Mouse (Mus musculus) heart, embryonic 15.5 days (tissue): ENCODE measurements at regions not wholly inside any gene's neighbourhood (a gene's known extent, or its start where the extent isn't known, plus 50 kb on each side); places are given as distances from the start of the nearest gene placed in this dataset.
"Not testable (repeated sequence)": the region's sequence is repeated elsewhere in the genome, so short reads cannot be mapped to it uniquely, and the experiment has no call there.

Source experiments
- ATAC-seq: fragments of 200-750 bp; cut with Nextera tagmentation; replicated peaks from 2 replicates; pipeline ENCODE4 v1.8.0; 2017; ENCODE audit warnings: low read depth, moderate TSS enrichment; ENCODE audit not compliant: insufficient number of reproducible peaks, insufficient read depth, low FRiP score
- H3K27ac ChIP-seq: fragments of 300-500 bp; sonication (generic); 2 replicates; pipeline ENCODE4 v1.5.1; 2015; ENCODE audit warnings: mild to moderate bottlenecking, inconsistent platforms
- H3K27me3 ChIP-seq: fragments of 300-500 bp; sonication (generic); 2 replicates; pipeline ENCODE4 v1.6.1; 2015; ENCODE audit warnings: inconsistent platforms
- H3K36me3 ChIP-seq: fragments of 300-500 bp; sonication (generic); 2 replicates; pipeline ENCODE4 v1.6.1; 2015; ENCODE audit warnings: mild to moderate bottlenecking, inconsistent platforms
- H3K4me1 ChIP-seq: fragments of 300-500 bp; sonication (generic); replicated peaks from 2 replicates; pipeline ENCODE4 v1.6.1; 2015; ENCODE audit warnings: inconsistent platforms
- H3K4me2 ChIP-seq: fragments of 300-500 bp; sonication (generic); 2 replicates; pipeline ENCODE4 v1.6.1; 2015; ENCODE audit warnings: inconsistent platforms, mild to moderate bottlenecking, moderate library complexity
- H3K4me3 ChIP-seq: fragments of 300-500 bp; sonication (generic); 2 replicates; pipeline ENCODE4 v1.5.1; 2015; ENCODE audit warnings: mild to moderate bottlenecking, inconsistent platforms
- H3K9ac ChIP-seq: fragments of 300-500 bp; sonication (generic); 2 replicates; pipeline ENCODE4 v1.6.1; 2015; ENCODE audit warnings: mild to moderate bottlenecking, inconsistent platforms
- H3K9me3 ChIP-seq: fragments of 300-500 bp; sonication (generic); replicated peaks from 2 replicates; pipeline ENCODE4 v1.6.1; 2016; ENCODE audit warnings: inconsistent platforms
- WGBS: fragments of 180-500 bp; shearing (Covaris S2); methylation state at CpG from one replicate; pipeline ENCODE4 v1.1.7; 2015; ENCODE audit warnings: mixed read lengths; 5-methylcytosine and 5-hydroxymethylcytosine counted together

- no peak for ATAC-seq
- Histone ChIP-seq H3K4me1 (peaks cover 17% of the 10 kb centered on the region; the same call in 1 of the 2 replicates), H3K27ac (no peak overlapping the region), H3K9ac (no peak overlapping the region), H3K4me3 (no peak overlapping the region), H3K4me2 (no peak overlapping the region), H3K27me3 (no peaks in the 10 kb centered on the region), H3K9me3 (no peaks in the 10 kb centered on the region), H3K36me3 (no peaks in the 10 kb centered on the region)
- 53% methylated on average over 3 of the region's 3 CpGs for WGBS
Observed at GRCm38 (mm10) chr15:3909471-3909870, 69.9 kb downstream of the Fbxo4 start.

- Histone ChIP-seq H3K27me3 (no peaks in the 10 kb centered on the region), H3K27ac (no peak overlapping the region), H3K4me1 (peaks cover 17% of the 10 kb centered on the region; the same call in 1 of the 2 replicates), H3K9ac (no peak overlapping the region), H3K36me3 (no peaks in the 10 kb centered on the region), H3K4me2 (no peak overlapping the region), H3K4me3 (no peak overlapping the region), H3K9me3 (no peaks in the 10 kb centered on the region)
- no peak for ATAC-seq
- WGBS, result 17% methylated on average over 2 of the region's 2 CpGs
Observed at GRCm38 (mm10) chr15:3908721-3909120, 70.7 kb downstream of the Fbxo4 start.

DNA sequence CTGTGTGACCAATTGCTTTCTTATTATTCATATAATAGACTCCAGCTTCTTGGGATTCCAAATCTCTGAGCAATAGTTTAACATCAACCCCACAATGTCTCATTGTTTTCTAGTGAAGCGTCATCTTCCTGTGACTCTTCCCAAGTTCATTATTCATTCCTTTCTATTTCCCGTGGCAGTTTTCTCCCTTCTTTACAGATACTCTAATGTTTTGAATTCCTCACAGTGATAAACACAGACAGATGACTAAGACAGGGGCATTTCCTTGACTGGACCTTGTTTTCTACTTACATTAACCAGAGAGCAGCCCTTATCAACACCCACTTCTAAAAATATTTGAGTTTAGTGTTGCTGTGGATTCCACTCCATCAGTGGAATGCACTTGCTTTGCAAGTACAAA is 73.8 kb downstream of the Fbxo4 start:
- no peaks in the 10 kb centered on the region for H3K9me3 ChIP-seq
- peak; percentile 60; the same call in 1 of the 2 replicates for ATAC-seq
- 13% methylated on average over 2 of the region's 2 CpGs for WGBS
- no peaks in the 10 kb centered on the region for H3K36me3 ChIP-seq
- H3K27ac ChIP-seq, result peak overlapping the region; percentile 56
- H3K9ac ChIP-seq, result no peak overlapping the region
- no peaks in the 10 kb centered on the region for H3K27me3 ChIP-seq
- H3K4me3 ChIP-seq, result no peak overlapping the region
- peaks cover 17% of the 10 kb centered on the region; the same call in 1 of the 2 replicates for H3K4me1 ChIP-seq
- H3K4me2 ChIP-seq, result peak overlapping the region; percentile 18; the same call in 1 of the 2 replicates

DNA sequence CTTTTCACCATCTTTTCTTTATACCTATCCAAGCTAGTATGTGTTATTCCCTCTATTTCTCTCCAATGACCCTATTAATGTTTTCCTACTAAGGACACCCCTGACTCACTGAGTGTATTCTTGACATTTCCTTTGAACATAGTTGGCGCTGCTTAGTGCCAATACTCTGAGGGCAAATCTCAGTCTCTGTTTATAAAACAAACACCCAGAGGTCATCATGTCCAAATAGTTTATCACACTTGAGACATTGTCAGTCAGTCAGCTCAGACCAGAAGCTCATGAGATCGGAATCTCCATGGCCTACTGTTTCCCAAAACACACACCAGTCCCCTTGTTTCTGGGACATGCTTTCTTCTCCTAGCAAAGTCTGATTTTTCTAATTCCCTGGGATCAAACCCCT is 100.9 kb downstream of the Fbxo4 start:
- no peaks in the 10 kb centered on the region for H3K36me3 ChIP-seq
- no peaks in the 10 kb centered on the region for H3K9me3 ChIP-seq
- no peak overlapping the region for H3K27ac ChIP-seq
- no peaks in the 10 kb centered on the region for H3K27me3 ChIP-seq
- ATAC-seq, result no peak
- no peaks in the 10 kb centered on the region for H3K4me1 ChIP-seq
- no peak overlapping the region for H3K9ac ChIP-seq
- H3K4me2 ChIP-seq, result no peak overlapping the region
- H3K4me3 ChIP-seq, result no peak overlapping the region
- 62% methylated on average over 2 of the region's 2 CpGs for WGBS

DNA sequence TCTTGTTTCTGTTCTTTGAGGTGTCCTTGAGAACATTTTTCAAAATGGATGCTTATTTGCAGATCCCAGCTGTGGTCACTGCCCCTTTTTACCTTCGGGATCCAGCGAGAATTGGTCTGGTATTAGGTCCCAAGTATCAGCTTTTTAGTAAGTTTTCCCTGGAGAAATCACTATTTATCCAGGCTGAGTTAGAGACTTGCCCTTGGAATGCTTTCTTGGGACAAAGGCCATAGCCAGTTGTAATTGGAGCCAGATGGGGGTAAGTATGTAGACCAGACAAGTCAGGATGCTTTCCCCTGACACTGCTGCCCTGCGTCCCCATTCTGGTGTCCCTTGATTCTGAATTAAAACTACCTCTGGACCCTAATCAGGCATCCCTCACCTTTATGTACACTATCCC is 101.9 kb downstream of the Fbxo4 start:
- Histone ChIP-seq H3K9me3 (no peaks in the 10 kb centered on the region), H3K27me3 (no peaks in the 10 kb centered on the region), H3K27ac (no peak overlapping the region), H3K36me3 (no peaks in the 10 kb centered on the region), H3K9ac (no peak overlapping the region), H3K4me3 (no peak overlapping the region), H3K4me2 (no peak overlapping the region), H3K4me1 (no peaks in the 10 kb centered on the region)
- ATAC-seq, result no peak
- WGBS, result 77% methylated on average over 3 of the region's 3 CpGs

DNA sequence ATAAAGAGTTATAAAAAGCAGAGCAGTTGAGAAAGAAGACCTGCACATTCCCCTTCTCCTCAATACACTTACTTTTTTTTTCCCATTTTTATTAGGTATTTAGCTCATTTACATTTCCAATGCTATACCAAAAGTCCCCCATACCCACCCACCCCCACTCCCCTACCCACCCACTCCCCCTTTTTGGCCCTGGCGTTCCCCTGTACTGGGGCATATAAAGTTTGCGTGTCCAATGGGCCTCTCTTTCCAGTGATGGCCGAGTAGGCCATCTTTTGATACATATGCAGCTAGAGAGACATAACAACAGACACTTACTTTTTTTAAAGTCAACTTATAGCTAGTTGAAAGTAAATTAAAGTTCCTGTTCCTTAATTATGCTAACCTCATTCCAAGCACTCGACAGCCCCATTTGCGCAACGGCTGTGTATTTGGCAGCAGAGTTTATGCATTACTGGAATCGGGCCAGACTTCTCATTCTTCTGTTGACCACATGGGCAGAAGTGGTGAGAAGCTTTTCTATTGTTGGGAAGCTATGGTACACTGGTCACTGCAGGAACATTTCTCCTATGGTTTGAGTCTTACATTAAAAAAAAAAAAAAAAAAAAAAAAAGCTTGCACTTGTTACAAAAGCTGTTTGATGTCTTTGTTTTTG is 104.0 kb downstream of the Fbxo4 start:
- not testable (repeated sequence) for H3K4me1 ChIP-seq
- ATAC-seq, result peak; percentile 69; the same call in 1 of the 2 replicates
- WGBS, result 57% methylated on average over 6 of the region's 7 CpGs

DNA sequence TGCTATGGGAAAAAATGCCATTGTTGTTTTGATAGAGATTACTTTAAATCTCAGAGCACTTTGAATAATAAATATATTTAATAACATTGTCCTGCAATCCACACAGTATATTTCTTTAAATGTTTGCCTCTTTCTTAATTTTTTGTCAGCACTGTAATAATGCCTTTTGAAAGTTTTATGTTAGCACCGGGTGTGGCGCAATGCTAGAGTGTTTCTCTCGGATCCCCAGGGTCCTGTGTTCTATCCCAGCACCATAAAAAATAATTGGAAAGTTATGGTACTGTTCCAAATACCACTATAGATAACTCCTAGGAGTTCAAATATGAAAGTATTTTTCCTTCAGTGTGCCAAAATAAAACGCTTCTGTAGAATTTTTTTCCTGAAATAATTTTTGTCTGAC is 147.6 kb downstream of the Fbxo4 start:
- no peaks in the 10 kb centered on the region for H3K27me3 ChIP-seq
- H3K4me2 ChIP-seq, result no peak overlapping the region
- WGBS, result 67% methylated on average over 4 of the region's 4 CpGs
- no peak overlapping the region for H3K27ac ChIP-seq
- no peak overlapping the region for H3K9ac ChIP-seq
- H3K9me3 ChIP-seq, result no peaks in the 10 kb centered on the region
- H3K4me1 ChIP-seq, result no peaks in the 10 kb centered on the region
- no peak overlapping the region for H3K4me3 ChIP-seq
- no peaks in the 10 kb centered on the region for H3K36me3 ChIP-seq
- no peak for ATAC-seq

More for the DNA sequence above, 104.0 kb downstream of the Fbxo4 start:
- H3K36me3 ChIP-seq, H3K9me3 ChIP-seq, H3K4me3 ChIP-seq, H3K4me2 ChIP-seq, H3K9ac ChIP-seq, H3K27me3 ChIP-seq, H3K27ac ChIP-seq: not testable (repeated sequence)

- no peak overlapping the region for H3K4me3 ChIP-seq
- no peaks in the 10 kb centered on the region for H3K9me3 ChIP-seq
- 90% methylated on average over 2 of the region's 2 CpGs for WGBS
- no peak overlapping the region for H3K27ac ChIP-seq
- no peak overlapping the region for H3K4me2 ChIP-seq
- H3K4me1 ChIP-seq, result no peaks in the 10 kb centered on the region
- ATAC-seq, result no peak
- no peaks in the 10 kb centered on the region for H3K36me3 ChIP-seq
- H3K9ac ChIP-seq, result no peak overlapping the region
- H3K27me3 ChIP-seq, result no peaks in the 10 kb centered on the region
Observed at GRCm38 (mm10) chr15:3805430-3805829, 173.9 kb downstream of the Fbxo4 start.

DNA sequence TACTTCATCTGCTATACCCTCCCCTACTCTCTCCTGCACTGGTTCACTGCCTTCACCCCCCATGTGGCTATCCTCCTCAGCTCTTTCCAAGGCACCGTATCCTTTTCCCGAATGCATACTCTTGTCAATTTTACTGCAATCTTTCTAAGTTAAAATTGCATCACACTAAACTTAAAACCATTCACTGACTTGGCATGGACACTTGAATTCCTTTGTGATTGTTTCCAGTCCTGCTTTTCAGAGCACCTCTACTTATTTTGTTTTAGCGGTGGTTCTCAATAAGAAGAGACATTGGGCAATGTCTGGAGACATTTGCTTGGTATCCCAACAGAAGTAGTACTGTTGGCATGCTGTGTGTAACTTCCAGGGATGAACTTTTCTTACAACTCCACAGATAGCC is 192.6 kb upstream of the Ghr start:
- no peak overlapping the region for H3K27ac ChIP-seq
- H3K36me3 ChIP-seq, result no peaks in the 10 kb centered on the region
- H3K9ac ChIP-seq, result no peak overlapping the region
- no peaks in the 10 kb centered on the region for H3K9me3 ChIP-seq
- H3K4me3 ChIP-seq, result no peak overlapping the region
- H3K4me1 ChIP-seq, result no peaks in the 10 kb centered on the region
- no peak for ATAC-seq
- H3K4me2 ChIP-seq, result no peak overlapping the region
- no peaks in the 10 kb centered on the region for H3K27me3 ChIP-seq
- 74% methylated on average over 3 of the region's 3 CpGs for WGBS

GRCm38 (mm10) chr15:3772228-3772789 is 189.0 kb upstream of the Ghr start:
- WGBS, result 80% methylated on average over 8 of the region's 8 CpGs
- Histone ChIP-seq H3K9me3 (no peaks in the 10 kb centered on the region), H3K27me3 (no peaks in the 10 kb centered on the region), H3K9ac (no peak overlapping the region), H3K4me1 (no peaks in the 10 kb centered on the region), H3K4me3 (no peak overlapping the region), H3K4me2 (no peak overlapping the region), H3K27ac (no peak overlapping the region), H3K36me3 (no peaks in the 10 kb centered on the region)
- no peak for ATAC-seq

DNA sequence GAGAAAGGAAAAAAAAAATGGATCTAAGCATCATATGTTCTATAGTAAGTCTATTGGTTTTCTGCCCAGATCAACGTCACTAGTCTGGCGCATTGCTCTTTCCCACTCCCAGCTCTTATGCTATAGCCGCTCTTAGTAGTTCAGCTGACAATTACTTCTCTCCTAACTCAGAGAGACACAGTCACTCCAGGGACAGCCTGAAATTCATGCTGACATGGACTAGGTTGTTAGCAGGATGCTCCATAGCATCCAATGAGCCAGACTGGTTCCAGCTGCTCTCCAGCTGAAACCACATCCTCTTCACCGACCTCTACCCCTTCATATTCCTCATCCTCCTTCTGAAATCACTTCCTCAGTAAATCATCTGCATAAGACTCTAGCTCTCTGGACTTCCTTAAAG is 187.0 kb upstream of the Ghr start:
- Histone ChIP-seq H3K4me3 (no peak overlapping the region), H3K36me3 (no peaks in the 10 kb centered on the region), H3K9me3 (no peaks in the 10 kb centered on the region), H3K9ac (no peak overlapping the region), H3K27me3 (no peaks in the 10 kb centered on the region), H3K4me2 (no peak overlapping the region), H3K27ac (no peak overlapping the region), H3K4me1 (no peaks in the 10 kb centered on the region)
- ATAC-seq, result no peak
- 67% methylated on average over 4 of the region's 4 CpGs for WGBS

- Histone ChIP-seq H3K9me3 (no peaks in the 10 kb centered on the region), H3K27ac (no peak overlapping the region), H3K27me3 (no peaks in the 10 kb centered on the region), H3K9ac (no peak overlapping the region), H3K36me3 (no peaks in the 10 kb centered on the region), H3K4me1 (no peaks in the 10 kb centered on the region), H3K4me3 (no peak overlapping the region), H3K4me2 (no peak overlapping the region)
- WGBS, result 84% methylated on average over 3 of the region's 3 CpGs
- ATAC-seq, result no peak
Observed at GRCm38 (mm10) chr15:3764726-3765125, 181.4 kb upstream of the Ghr start.
